Mouse (Mus musculus): ENCODE measurements around the gene Nupr1.

Gene Nupr1

DNA sequence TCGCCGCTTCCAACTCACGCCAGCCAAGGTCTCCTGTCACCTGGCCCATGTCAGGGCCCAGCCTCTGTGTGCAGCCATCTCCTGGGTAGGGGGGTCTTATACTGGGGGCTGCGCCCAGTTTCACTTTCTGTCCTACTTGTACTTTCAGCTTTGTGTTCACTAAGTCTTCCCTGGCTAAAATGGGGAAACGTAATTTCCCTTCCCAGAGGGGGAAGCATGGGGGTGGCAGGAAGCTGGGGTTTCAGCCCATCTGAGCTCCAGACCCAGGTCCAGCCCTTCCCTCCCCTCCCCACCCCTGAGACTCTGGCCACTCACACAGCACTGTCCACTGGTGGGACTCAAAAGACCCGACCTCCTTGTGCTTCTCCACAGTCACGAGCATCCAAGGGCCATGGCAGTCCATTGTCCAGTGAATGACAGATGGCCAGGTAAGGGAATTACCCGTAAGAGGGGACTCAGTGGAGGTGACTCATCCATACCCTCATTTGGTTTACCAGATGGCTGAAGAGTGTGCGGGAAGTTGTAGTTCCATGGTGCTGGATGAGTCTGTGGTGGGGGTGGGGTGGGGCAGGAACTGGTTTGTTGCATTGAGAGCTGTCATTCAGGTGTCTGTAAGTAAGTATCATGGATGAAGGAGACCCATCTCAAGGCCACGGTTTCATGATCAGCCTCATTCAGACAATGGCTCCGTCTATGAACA, 35.6 kb downstream of the Nupr1 start, which contains the start of gene Il27:
Gene Il27 (minus strand): TSS at position 80 of the 700 bp plus-strand sequence.
- no peak for DNase-seq

DNA sequence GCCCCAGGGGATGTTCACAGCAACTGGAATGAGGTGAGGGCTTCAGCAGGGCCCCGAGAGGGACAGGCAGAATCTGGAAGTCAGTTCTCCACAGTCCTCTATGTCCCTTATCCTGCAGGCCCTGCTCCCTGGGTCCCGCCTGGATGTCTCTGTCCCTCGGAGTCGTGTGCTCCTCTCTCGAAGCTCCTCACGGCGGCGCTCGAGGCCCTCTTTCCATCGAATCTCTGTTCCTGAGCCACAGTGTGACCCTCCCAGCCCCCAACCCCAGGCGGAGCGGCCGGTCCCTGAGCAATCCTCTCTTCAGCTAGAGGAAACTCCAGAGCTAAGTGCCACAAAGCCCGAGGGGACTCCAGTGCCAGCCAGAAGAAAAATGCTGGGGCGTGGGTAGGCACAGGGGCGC, 42.9 kb downstream of the Nupr1 start:
- DNase-seq, result peak; percentile 59 to 61

DNA sequence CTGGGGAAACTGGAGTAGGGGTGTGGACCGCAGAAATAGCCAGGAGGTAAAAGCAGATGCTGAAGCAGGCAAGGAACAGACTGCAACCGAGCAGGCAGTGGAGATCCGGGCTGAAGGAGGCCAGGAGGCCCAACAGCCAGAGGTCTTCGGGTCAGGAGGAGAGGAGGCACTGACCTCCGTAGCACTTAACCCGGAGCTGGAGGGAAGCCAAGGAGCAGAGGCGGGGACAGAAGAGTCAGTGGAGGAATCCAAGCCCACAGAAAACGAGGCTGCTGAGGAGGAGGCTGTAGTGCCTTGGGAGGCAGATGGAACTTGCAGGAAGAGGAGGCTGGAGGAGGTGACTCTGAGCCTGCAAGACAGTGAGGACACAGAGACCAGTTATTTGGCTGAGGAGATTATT, 43.8 kb downstream of the Nupr1 start:
- peak; percentile 78 to 86 for DNase-seq

DNA sequence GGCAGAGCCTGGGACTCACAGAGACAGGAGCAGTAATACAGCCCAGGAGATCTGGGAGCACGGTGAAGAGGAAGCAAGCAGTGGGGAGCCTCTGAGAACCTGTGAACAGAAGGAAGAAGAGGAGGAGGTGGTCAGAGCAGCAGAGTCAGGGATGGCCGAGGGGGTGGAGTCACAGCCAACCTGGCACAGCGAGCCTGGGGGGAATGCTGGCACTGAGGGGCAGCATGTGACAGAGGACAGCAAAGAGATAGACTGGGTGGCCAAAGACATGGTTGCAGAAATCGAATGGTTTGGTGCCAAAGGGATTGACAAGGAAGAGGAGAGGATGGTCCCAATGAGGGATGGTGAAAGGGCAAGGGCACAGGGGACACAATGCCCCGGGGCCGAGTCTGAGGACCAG, 44.9 kb downstream of the Nupr1 start, which contains the start of gene Cln3:
Gene Cln3 (minus strand): TSS at position 101 of the 400 bp plus-strand sequence.
- DNase-seq, result no peak

DNA sequence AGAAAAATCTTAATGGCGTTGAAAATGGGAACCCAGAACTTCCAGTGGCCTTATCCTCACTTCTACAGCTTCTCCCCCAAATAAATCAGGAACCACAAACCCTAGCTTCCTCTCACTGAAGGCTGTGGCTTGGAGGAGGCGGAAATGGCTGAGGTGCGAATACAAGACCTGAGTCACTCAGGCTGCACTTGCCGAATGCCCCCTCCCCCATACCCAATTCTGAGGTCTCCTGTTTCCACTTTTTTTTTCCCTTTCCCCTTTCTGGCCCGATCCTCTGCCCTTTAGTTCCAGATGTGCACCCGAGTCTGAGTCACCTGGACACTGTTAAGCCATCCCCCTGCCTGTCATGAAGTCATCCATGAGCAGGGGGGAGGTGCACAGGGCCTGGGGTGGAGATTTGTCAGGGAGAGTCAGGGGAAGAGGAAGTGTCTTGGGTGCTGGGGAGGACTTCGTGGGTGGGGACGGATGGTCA, 46.1 kb downstream of the Nupr1 start, which contains the start of gene Apobr:
Gene Apobr (plus strand): TSS at position 437 of the 472 bp plus-strand sequence.
- DNase-seq, result peak in 1 of 2 experiments; percentile 41

DNA sequence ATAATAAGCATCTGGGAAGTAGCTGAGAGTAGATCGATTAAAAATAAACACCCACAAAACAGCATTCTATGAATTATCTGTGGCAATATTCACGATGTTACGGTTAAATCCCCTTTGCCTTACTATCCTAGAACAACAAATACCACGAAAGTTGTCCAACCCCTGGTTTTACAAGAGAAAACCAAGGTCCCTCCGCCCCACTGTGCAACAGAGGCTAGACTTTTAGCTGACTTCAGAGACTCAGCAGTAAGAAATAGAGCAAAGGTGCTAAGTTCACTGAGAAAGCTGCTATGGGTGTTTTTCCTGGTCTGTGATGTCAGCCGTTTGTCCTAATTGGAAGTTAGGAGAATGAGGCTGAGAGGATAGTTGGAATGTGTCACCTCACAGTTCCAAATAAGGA, 46.9 kb downstream of the Nupr1 start:
- DNase-seq, result no peak

DNA sequence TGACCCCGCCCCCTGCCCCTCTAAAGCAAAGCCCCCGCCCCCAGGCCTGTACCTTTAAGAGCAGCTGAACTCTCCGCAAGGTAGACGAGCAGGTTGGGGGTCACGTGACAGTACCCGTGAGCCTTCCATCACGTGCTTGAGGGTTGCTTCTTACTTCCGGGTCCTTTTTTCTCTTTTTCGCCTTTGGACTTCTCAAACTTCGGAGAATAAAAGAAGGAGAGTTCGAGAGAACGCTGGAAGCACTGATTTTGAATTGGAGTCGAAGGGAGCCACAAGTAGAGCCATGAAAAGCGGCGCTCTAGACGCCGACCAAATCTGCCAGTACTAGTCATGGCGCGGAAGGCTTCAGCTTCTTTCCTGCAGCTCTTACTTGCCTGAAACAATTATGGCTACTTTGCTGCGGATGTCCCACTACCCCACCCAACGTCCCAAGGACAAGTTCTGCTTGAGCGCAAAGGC, 47.4 kb downstream of the Nupr1 start:
- DNase-seq, result peak; percentile 95 to 97

DNA sequence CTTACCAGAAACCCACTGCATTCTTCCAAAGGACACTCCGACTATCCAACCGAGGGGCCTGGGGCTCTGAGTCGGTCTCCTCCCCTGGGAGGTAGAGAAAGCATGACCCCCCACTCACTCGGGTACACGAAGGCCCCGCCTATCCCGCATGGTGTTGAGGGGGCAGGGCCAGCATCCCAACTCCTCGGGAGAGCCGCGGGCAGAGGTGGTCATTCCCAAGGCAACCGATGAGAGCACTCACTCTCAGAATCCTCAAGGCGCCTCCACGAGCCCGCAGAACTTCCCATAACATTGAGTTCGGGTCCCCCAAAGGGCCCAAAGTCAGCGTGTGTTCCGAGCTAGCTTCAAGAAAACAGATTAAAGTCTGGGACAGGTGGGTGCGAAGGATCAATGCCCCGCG, 47.9 kb downstream of the Nupr1 start:
- peak; percentile 39 to 76 for DNase-seq

DNA sequence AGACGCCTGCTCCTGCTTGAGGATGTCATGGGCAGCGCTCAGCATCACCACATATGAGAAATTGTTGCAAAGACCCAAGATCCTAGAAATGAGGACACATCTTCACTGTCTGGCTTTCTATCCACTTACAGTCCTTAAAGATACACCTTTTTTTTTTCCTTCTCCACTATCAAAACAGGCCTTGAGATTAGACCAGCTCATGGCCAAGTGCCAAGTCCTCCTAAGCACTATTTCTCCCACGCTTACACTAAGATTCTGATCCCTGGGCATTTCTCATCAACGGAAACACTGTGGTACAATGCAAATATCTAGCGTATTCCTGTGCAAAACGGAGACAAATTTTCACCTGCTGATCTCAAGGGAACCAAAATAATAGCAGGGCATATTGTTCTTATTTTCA, 49.0 kb downstream of the Nupr1 start:
- peak in 1 of 2 experiments; percentile 32 for DNase-seq

DNA sequence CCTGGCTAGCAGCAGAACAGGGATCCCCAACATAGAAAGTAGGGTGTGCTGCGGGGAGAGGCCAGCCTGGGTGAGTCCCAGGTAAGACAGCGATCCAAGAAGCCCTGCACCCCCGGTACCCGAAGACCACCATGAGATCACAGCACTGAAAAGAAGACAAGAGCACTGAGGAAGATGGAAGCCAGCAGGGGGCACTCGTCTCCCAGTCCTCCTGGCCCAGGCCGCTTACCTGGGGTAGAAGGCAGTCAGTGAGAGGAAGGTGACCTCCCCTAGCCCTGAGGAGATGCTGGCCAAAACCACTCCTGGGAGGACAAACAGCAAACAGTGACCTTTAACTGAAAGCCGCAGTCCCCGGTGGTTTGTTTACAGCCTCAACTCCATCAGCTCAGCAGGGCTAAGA, 51.5 kb downstream of the Nupr1 start:
- DNase-seq, result peak; percentile 83 to 87

DNA sequence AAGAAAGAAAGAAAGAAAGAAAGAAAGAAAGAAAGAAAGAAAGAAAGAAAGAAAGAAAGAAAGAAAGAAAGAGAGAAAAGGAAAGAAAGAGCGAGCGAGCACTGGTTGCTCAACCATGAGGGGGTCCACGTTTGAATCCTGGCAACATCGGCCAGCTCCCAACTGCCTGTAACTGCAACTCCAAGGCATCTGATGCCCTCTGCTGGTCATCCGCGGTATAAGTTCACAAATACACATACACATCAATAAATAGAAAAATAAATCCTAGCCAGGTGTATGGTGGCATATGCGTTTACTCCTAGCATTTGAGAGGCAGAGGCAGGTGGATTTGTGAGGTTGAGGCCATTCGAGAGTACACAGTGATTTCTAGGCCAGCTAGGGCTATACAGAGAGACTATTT, 53.7 kb downstream of the Nupr1 start:
- peak; percentile 73 to 86 for DNase-seq

Measured in kidney, postnatal 25 days (tissue).